Mouse (Mus musculus): ENCODE results near the gene Dusp10.

The Dusp10 gene

DNA sequence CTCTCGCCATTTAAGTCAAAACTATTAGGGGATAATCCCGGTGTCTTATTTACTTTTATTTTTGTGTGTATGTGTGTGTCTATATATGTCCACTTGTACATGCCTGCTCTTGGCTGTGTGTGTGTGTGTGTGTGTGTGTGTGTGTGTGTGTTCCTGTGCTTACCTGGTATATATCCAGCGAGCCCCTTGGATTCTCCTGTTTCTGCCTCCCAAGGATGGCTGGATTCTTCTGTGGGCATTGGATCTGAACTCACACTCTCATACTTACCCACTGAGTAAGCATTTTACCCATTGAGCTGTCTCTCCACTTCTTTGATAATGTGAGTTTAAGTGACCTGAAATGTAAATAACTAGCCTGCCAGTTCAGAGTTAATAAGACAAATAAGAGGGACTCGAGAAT lies 40.6 kb downstream of the Dusp10 start:
- DNase-seq (ENCODE audit: low spot score in 2 of 2) = no peak

- DNase-seq (ENCODE audit: low spot score in 2 of 2) = no peak
Observed at GRCm38 (mm10) chr1:184054176-184054575, 41.1 kb downstream of the Dusp10 start.

DNA sequence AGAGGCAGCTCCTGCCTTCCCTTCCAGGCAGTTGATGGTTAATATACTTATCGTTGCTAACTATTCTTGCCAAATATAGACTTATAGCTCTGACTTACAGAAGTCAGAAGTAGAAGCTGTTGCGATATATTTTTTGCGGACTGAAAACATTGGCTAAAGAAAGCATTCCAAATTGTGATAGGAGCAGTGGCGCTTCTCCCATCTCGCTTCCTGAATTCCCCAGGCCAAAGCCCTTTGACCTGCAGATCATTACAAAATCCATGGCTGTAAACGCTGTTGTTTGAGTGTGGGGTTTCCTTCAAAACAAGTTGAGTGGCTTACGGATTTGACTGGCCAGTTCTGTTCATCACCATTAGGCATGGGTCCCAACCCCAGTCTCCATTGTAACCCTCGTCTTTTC lies 45.1 kb downstream of the Dusp10 start:
- no peak for DNase-seq (ENCODE audit: low spot score in 2 of 2)

GRCm38 (mm10) chr1:184059814-184060213 lies 46.7 kb downstream of the Dusp10 start:
- DNase-seq (ENCODE audit: low spot score in 2 of 2) = no peak

GRCm38 (mm10) chr1:184060381-184060780 lies 47.3 kb downstream of the Dusp10 start:
- no peak for DNase-seq (ENCODE audit: low spot score in 2 of 2)

- DNase-seq (ENCODE audit: low spot score in 2 of 2) = no peak
Observed at GRCm38 (mm10) chr1:184060828-184061734, 48.0 kb downstream of the Dusp10 start.

GRCm38 (mm10) chr1:184061901-184062300 lies 48.8 kb downstream of the Dusp10 start:
- DNase-seq (ENCODE audit: low spot score in 2 of 2) = no peak

DNA sequence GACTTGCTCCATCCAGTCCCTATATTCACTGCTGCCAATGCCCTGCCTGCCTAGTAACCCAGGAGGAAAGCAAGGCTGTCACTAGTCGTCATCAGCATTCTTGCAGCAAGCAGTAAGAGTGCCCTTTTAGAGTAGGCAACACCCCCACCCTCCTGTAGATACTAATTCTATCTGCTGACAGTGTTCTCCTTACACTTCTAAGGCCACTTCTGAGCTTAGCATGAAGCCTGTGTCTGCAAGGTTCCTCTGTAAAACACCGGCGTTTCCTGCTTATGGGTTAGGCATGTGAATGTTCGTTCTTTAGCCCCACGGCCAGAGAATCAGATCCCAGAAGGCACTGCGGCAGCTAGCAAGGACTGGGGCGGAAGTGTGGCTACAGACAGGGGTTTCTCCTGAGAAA lies 51.2 kb downstream of the Dusp10 start:
- no peak for DNase-seq (ENCODE audit: low spot score in 2 of 2)

- no peak for DNase-seq (ENCODE audit: low spot score in 2 of 2)
Observed at GRCm38 (mm10) chr1:184065589-184066361, 52.7 kb downstream of the Dusp10 start.

DNA sequence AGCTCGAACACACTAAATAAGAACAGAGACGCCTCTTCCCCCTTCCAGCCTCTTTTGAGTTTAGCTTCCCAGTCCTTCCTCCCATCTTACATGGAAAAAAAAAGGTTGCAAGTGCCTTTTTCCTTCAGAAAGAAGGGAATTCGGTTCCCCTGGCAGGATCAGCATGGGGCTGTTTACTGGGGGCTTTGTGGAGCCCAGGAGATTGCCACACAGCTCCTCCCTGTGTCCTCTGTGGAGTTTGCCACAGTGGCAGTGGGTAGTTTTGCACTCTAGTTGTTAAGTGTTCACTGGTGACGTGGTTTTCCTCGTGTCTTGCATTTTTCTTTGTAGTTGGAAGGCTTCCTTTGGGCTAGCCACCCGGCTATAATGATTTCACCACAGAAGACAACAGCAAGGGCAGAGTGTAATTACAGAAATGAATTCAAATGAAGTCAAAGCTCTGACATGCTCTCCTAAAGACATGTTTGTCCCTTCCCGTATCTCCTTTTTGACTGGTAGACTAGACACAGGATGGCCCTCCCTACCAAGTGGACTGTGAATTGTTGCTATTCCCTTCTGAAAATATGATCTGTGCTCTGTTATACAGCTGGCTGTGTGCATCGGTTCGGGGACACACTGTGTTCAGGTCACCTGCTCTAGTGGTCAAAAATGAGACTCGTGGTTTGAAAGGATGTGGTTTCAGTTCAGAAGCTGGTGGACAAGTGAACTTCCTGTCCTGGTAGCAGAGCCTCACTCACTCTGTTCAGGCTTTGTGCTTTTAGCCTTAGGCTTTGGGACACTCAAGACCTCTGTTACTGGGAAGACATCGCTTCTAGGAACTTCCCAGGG lies 53.6 kb downstream of the Dusp10 start:
- no peak for DNase-seq (ENCODE audit: low spot score in 2 of 2)

- no peak for DNase-seq (ENCODE audit: low spot score in 2 of 2)
Observed at GRCm38 (mm10) chr1:184067704-184068558, 54.8 kb downstream of the Dusp10 start.

- DNase-seq (ENCODE audit: low spot score in 2 of 2) = no peak
Observed at GRCm38 (mm10) chr1:184068971-184069370, 55.9 kb downstream of the Dusp10 start.

DNA sequence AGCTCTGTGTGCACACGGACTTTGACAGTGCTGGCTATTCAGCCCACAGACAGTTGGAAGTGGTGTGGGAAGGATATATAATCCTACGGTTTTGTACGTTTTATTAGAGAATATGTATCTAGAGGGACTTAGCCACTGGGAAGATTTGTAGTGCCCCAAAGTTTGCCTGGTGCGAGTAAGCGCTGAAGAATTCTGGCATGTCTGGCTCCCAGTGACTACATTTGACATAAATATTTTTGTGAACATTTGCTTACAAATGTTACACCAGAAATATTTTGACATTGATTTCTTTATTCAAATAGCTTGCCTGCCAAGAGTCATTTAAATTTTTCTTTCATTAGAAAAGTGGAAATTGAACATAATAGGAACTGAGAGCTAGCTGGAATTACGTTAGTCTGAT lies 63.0 kb downstream of the Dusp10 start:
- no peak for DNase-seq (ENCODE audit: low spot score in 2 of 2)

DNA sequence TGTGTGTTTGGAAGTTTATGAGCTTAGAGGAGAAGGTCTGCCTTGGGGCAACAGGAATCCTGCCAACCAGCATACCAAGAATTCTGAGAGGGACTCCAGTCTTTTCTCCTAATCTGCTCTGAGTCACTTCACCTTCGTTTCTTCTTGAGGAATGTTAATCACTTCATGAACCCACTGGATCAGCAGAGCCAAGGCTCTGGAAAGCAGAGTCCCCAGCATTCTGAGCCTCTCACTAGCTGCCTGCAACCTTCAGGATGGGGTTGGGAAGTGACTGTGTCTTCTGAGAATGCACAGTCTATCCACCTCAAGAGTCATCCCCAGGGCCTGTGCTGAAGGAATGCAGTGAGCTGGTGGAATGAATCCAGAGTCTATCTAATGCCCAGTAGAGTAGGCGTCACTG lies 63.7 kb downstream of the Dusp10 start:
- no peak for DNase-seq (ENCODE audit: low spot score in 2 of 2)

- no peak for DNase-seq (ENCODE audit: low spot score in 2 of 2)
Observed at GRCm38 (mm10) chr1:184079304-184079703, 66.2 kb downstream of the Dusp10 start.

DNA sequence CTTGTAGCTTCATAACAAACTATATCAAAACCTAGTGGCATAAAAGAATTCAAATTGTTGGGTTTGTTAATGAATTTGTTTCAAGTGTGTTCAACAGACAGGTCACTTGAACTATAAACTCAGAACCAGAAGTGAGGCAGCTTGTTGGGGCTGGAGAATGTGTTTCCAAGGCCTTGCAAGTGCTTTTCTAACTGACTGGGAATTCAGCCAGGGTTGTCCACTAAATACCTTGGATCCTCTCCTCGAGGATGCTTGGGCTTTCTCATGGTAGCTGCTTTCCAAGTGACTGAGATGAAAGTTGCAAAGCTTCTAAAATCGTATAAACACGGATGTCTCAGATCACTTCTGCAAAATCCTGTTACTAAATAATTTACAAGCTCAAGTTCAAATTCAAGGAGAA lies 69.6 kb downstream of the Dusp10 start:
- no peak for DNase-seq (ENCODE audit: low spot score in 2 of 2)

GRCm38 (mm10) chr1:184083166-184083565 lies 70.1 kb downstream of the Dusp10 start:
- no peak for DNase-seq (ENCODE audit: low spot score in 2 of 2)

GRCm38 (mm10) chr1:184084961-184085360 lies 71.9 kb downstream of the Dusp10 start:
- no peak for DNase-seq (ENCODE audit: low spot score in 2 of 2)

DNA sequence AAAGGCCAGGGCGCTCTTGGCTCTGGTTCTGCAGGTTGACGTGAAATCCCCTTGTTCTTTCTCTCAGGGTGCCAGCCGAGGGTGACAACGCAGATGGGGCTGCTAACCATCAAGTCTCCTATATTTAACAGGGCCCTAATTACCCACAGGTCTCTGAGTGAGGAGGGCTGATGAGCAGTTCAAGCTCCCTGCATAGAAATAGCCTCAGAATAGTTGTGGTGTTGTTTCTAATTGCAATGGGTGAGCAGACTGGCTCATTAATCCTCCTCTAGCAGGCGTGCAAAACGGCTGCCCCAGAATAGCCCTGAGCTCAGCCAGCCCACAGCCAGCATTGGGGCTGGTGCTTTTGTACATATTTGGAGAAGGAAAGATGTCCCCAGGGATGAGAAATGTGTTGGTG lies 77.4 kb downstream of the Dusp10 start:
- no peak for DNase-seq (ENCODE audit: low spot score in 2 of 2)

DNA sequence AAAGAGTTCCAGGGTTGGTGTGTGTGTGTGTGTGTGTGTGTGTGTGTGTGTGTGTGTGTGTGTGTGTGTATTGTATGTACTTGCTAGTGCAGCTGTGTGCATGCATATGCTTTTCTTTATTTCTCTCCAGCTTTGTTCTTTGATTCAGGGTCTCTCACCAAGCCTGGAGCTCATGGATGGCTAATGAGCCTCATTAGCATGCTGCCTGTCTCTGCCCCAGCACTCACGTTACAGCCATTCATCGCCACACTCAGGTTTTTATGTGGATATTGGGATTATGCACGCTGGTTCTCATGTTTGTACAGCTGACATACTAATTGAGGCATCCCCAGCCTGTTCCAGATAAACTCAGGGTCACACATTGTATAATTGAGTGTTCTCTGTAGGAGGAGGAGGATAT lies 81.8 kb downstream of the Dusp10 start:
- DNase-seq (ENCODE audit: low spot score in 2 of 2) = no peak

DNA sequence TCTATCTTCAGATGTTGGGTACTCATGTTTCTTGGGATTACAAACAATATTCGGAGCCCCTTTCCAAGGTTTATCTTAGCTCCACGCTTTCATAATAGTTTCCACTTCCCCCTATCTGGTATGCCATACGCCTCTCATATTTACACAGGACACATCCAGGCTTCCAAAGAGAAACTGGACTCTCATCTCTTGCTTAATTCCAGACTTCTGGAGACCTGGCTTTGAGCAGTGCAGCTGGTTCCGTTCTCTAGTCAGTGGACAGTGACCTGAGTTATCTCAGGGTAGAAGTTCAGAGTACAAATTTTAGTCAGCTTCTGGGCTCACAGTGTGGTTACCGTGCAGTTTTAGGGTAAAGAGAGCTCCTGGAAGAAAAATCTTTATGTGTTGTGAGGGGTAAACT lies 87.3 kb downstream of the Dusp10 start:
- no peak for DNase-seq (ENCODE audit: low spot score in 2 of 2)
